Mouse (Mus musculus) G1E (cell line): ENCODE data around the gene Lrp1. TPM values are rescaled to one million over a fixed set of nuclear protein-coding genes. Genes with fewer than 3 reads are reported as not detected.

Experiments
- ATAC-seq: 2 replicates; pipeline ENCODE4 v1.8.0; 2016; ENCODE audit warnings: mild to moderate bottlenecking; ENCODE audit not compliant: insufficient number of reproducible peaks, poor library complexity, low FRiP score, severe bottlenecking; ENCODE audit errors: extremely low read depth
- DNase-seq: peaks from one replicate; pipeline ENCODE4 v3.0.0; 2012; ENCODE audit warnings: low spot score
- H3K27me3 ChIP-seq: 2 replicates; pipeline ENCODE4 v1.6.1; 2012; ENCODE audit warnings: mild to moderate bottlenecking, low read length, inconsistent platforms; ENCODE audit not compliant: insufficient read depth
- H3K36me3 ChIP-seq: replicated peaks from 2 replicates; pipeline ENCODE3; 2012; ENCODE audit warnings: mild to moderate bottlenecking, inconsistent platforms
- H3K4me1 ChIP-seq: 2 replicates; pipeline ENCODE4 v1.6.1; 2012; ENCODE audit warnings: low read depth, low read length, inconsistent platforms, mixed read lengths; ENCODE audit not compliant: insufficient read depth
- H3K4me3 ChIP-seq: 2 replicates; pipeline ENCODE4 v1.5.1; 2012; ENCODE audit warnings: low read depth, mild to moderate bottlenecking, inconsistent platforms, low read length, moderate library complexity, mixed read lengths
- H3K9me3 ChIP-seq: replicated peaks from 2 replicates; pipeline ENCODE4 v1.6.1; 2012; ENCODE audit warnings: inconsistent platforms
- CTCF ChIP-seq: IDR thresholded peaks from 2 replicates; pipeline ENCODE4 v1.5.1; 2012; ENCODE audit warnings: low read depth, low read length, inconsistent platforms, mixed read lengths
- GATA1 ChIP-seq: IDR thresholded peaks from 2 replicates; pipeline ENCODE4 v1.6.1; 2012; ENCODE audit warnings: borderline replicate concordance, low read length, inconsistent platforms, mixed read lengths
- GATA2 ChIP-seq: IDR thresholded peaks from 2 replicates; pipeline ENCODE4 v1.6.1; 2012; ENCODE audit warnings: low read depth, low read length, inconsistent platforms, borderline replicate concordance
- POLR2AphosphoS5 ChIP-seq: IDR thresholded peaks from 2 replicates; pipeline ENCODE4 v1.6.1; 2012; ENCODE audit warnings: low read depth, low read length, inconsistent platforms; ENCODE audit not compliant: insufficient replicate concordance
- TAL1 ChIP-seq: conservative IDR thresholded peaks from 2 replicates; pipeline ENCODE4 v1.6.1; 2012; ENCODE audit warnings: low read depth, low read length, inconsistent platforms, mixed read lengths
- polyA plus RNA-seq: library from polyadenylated mRNA; stranded (reverse); fragments of >175 nt; gene quantifications from 2 replicates; pipeline ENCODE4 v1.2.3, GENCODE M21; 2012
- total RNA-seq, 2 experiments: library from RNA; stranded (forward) in 1 of 2; stranded (reverse) in 1 of 2; fragments of 200-1000 nt in 1 of 2; fragments of >200 nt in 1 of 2; fragmentation: Nextera tagmentation in 1 of 2; gene quantifications; 2 replicates each; pipeline ENCODE4 v1.2.3; 2014 to 2017

Lrp1 gene
- total and polyA plus RNA-seq, 3 experiments, result 0.27 to 0.67 (median 0.30) TPM

- peaks cover 85% of the 10 kb centered on the region for H3K27me3 ChIP-seq
- H3K9me3 ChIP-seq, result no peaks in the 10 kb centered on the region
- H3K4me1 ChIP-seq, result no peaks in the 10 kb centered on the region
- no peak for ATAC-seq
- H3K4me3 ChIP-seq, result no peak overlapping the region
- DNase-seq, result no peak
- H3K36me3 ChIP-seq, result no peaks in the 10 kb centered on the region
- TF ChIP-seq TAL1 (no peak), POLR2AphosphoS5 (no peak), GATA2 (no peak), CTCF (no peak), GATA1 (no peak)
Measured at GRCm38 (mm10) chr10:127549892-127550291, 71.1 kb downstream of the Lrp1 start.

- TF ChIP-seq GATA1 (no peak), TAL1 (no peak), POLR2AphosphoS5 (no peak), GATA2 (no peak), CTCF (no peak)
- Histone ChIP-seq H3K4me3 (no peak overlapping the region), H3K9me3 (no peaks in the 10 kb centered on the region), H3K36me3 (no peaks in the 10 kb centered on the region), H3K27me3 (peaks cover 79% of the 10 kb centered on the region), H3K4me1 (no peaks in the 10 kb centered on the region)
- ATAC-seq (no peak), DNase-seq (no peak)
Measured at GRCm38 (mm10) chr10:127548236-127548635, 72.7 kb downstream of the Lrp1 start.

- Histone ChIP-seq H3K4me1 (no peaks in the 10 kb centered on the region), H3K36me3 (no peaks in the 10 kb centered on the region), H3K9me3 (no peaks in the 10 kb centered on the region), H3K27me3 (peaks cover 86% of the 10 kb centered on the region), H3K4me3 (no peak overlapping the region)
- TF ChIP-seq GATA1 (no peak), CTCF (peak; percentile 6; the same call in 1 of the 2 replicates)
- no peak for DNase-seq
- ATAC-seq, result no peak
Measured at GRCm38 (mm10) chr10:127546505-127546904, 74.4 kb downstream of the Lrp1 start.

GRCm38 (mm10) chr10:127544375-127544774 lies 76.6 kb downstream of the Lrp1 start:
- H3K9me3 ChIP-seq, result no peaks in the 10 kb centered on the region
- peaks cover 85% of the 10 kb centered on the region for H3K27me3 ChIP-seq
- no peak for DNase-seq
- no peak overlapping the region for H3K4me3 ChIP-seq
- peaks cover 4% of the 10 kb centered on the region; the same call in 1 of the 2 replicates for H3K4me1 ChIP-seq
- ATAC-seq, result no peak
- no peaks in the 10 kb centered on the region for H3K36me3 ChIP-seq
- TF ChIP-seq CTCF (no peak), GATA2 (no peak), TAL1 (no peak), GATA1 (no peak), POLR2AphosphoS5 (no peak)

- H3K27me3 ChIP-seq, result peaks cover 85% of the 10 kb centered on the region
Measured at GRCm38 (mm10) chr10:127543916-127544315, 77.0 kb downstream of the Lrp1 start.

GRCm38 (mm10) chr10:127542720-127543119 lies 78.2 kb downstream of the Lrp1 start:
- H3K4me3 ChIP-seq, result no peak overlapping the region
- DNase-seq (no peak), ATAC-seq (no peak)
- no peak for TF ChIP-seq GATA1
- no peak for TF ChIP-seq GATA2
- TF ChIP-seq TAL1, result no peak
- TF ChIP-seq CTCF, result no peak
- TF ChIP-seq POLR2AphosphoS5, result no peak
- peaks cover 84% of the 10 kb centered on the region for H3K27me3 ChIP-seq
- no peaks in the 10 kb centered on the region for H3K36me3 ChIP-seq
- peaks cover 9% of the 10 kb centered on the region; the same call in 1 of the 2 replicates for H3K4me1 ChIP-seq
- H3K9me3 ChIP-seq, result no peaks in the 10 kb centered on the region

More at GRCm38 (mm10) chr10:127543916-127544315, 77.0 kb downstream of the Lrp1 start:
- peaks cover 5% of the 10 kb centered on the region; the same call in 1 of the 2 replicates for H3K4me1 ChIP-seq
- TF ChIP-seq CTCF (no peak), GATA2 (no peak), GATA1 (no peak), POLR2AphosphoS5 (no peak), TAL1 (no peak)
- DNase-seq, result no peak
- H3K9me3 ChIP-seq, result no peaks in the 10 kb centered on the region
- H3K36me3 ChIP-seq, result no peaks in the 10 kb centered on the region
- no peak for ATAC-seq
- no peak overlapping the region for H3K4me3 ChIP-seq

- DNase-seq (no peak), ATAC-seq (no peak)
- Histone ChIP-seq H3K9me3 (no peaks in the 10 kb centered on the region), H3K4me3 (no peak overlapping the region), H3K36me3 (no peaks in the 10 kb centered on the region), H3K27me3 (peaks cover 81% of the 10 kb centered on the region), H3K4me1 (peaks cover 14% of the 10 kb centered on the region; the same call in 1 of the 2 replicates)
- TF ChIP-seq GATA1 (no peak), TAL1 (no peak), GATA2 (no peak), CTCF (no peak), POLR2AphosphoS5 (no peak)
Measured at GRCm38 (mm10) chr10:127542084-127542483, 78.9 kb downstream of the Lrp1 start.
